Mouse (Mus musculus) hindbrain, embryonic 11.5 days (tissue): Measurements from ENCODE around the gene Borcs6. TPM values are rescaled to one million over a fixed set of nuclear protein-coding genes. Genes with fewer than 3 reads are reported as not detected.
A peak's percentile ranks its signal among the peaks of the same experiment; 100 is the strongest.

Experiments used
- ATAC-seq: fragments of 200-750 bp; cut with Nextera tagmentation; 2 replicates; pipeline ENCODE4 v1.8.0; 2017; ENCODE audit warnings: mild to moderate bottlenecking, moderate TSS enrichment, moderate library complexity; ENCODE audit not compliant: low FRiP score
- DNase-seq: peaks from one replicate; pipeline ENCODE4 v3.0.0-alpha.2; 2015; ENCODE audit warnings: low spot score
- H3K27ac ChIP-seq: fragments of 300-500 bp; sonication (generic); 2 replicates; pipeline ENCODE4 v1.5.1; 2014; ENCODE audit warnings: mild to moderate bottlenecking, low read depth, low read length
- H3K27me3 ChIP-seq: fragments of 300-500 bp; sonication (generic); 2 replicates; pipeline ENCODE4 v1.6.1; 2014; ENCODE audit warnings: mild to moderate bottlenecking, low read length, moderate library complexity, mixed read lengths; ENCODE audit not compliant: control insufficient read depth, insufficient read depth
- H3K36me3 ChIP-seq: fragments of 300-500 bp; sonication (generic); 2 replicates; pipeline ENCODE4 v1.6.1; 2014; ENCODE audit warnings: mild to moderate bottlenecking, low read length, moderate library complexity, mixed read lengths; ENCODE audit not compliant: control insufficient read depth, insufficient read depth
- H3K4me1 ChIP-seq: fragments of 300-500 bp; sonication (generic); replicated peaks from 2 replicates; pipeline ENCODE4 v1.6.1; 2014; ENCODE audit warnings: low read length, mixed read lengths; ENCODE audit not compliant: control insufficient read depth, insufficient read depth
- H3K4me2 ChIP-seq: fragments of 300-500 bp; sonication (generic); replicated peaks from 2 replicates; pipeline ENCODE4 v1.6.1; 2014; ENCODE audit warnings: mild to moderate bottlenecking, low read depth, low read length
- H3K4me3 ChIP-seq: fragments of 300-500 bp; sonication (generic); 2 replicates; pipeline ENCODE4 v1.5.1; 2014; ENCODE audit warnings: low read depth, low read length
- H3K9ac ChIP-seq: fragments of 300-500 bp; sonication (generic); 2 replicates; pipeline ENCODE4 v1.6.1; 2014; ENCODE audit warnings: low read depth, low read length
- H3K9me3 ChIP-seq: fragments of 300-500 bp; sonication (generic); 2 replicates; pipeline ENCODE4 v1.6.1; 2016; ENCODE audit warnings: low read length; ENCODE audit not compliant: control insufficient read depth
- WGBS: fragments of 180-500 bp; shearing (Covaris S2); extraction: QIAGEN DNeasy Blood & Tissue Kit; methylation state at CpG from one replicate; pipeline ENCODE4 v1.1.7; 2014; 5-methylcytosine and 5-hydroxymethylcytosine counted together
- polyA plus RNA-seq: library from polyadenylated mRNA; unstranded; fragments of >200 nt; fragmentation: Nextera tagmentation; extraction: Ambion mirVana; gene quantifications from 2 replicates; pipeline ENCODE4 v1.2.1, GENCODE M21; 2014

Borcs6 gene
- polyA plus RNA-seq, 1 experiment from 2014 or later, result 9.8 TPM

DNA sequence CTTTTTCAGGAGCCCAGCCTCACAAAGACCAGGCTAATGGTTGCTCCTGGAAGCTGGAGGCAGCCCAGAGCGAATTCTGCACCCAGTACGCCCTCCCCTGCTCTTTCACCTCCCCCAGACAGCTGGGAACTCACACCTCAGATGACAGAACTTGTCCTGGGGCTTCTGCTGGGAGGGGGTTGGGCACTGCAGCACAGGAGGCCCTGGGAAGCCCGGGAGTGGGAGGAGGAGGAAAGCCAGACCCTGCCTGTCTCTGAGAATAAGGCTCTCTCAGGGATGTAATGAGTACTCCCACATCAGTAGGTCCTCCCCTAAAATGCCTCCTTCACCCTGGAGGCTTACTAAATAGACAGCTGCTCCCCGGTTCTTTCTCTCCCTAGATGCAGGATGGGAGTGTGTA is 27.6 kb downstream of the Borcs6 start:
- WGBS, result 29% methylated on average over 4 of the region's 4 CpGs
- Histone ChIP-seq H3K9ac (no peak overlapping the region), H3K4me3 (no peak overlapping the region), H3K9me3 (no peaks in the 10 kb centered on the region), H3K4me1 (peaks cover 13% of the 10 kb centered on the region), H3K27ac (peak overlapping the region; percentile 52; the same call in 1 of the 2 replicates), H3K36me3 (no peaks in the 10 kb centered on the region), H3K27me3 (no peaks in the 10 kb centered on the region), H3K4me2 (no peak overlapping the region)
- no peak for ATAC-seq
- no peak for DNase-seq

GRCm38 (mm10) chr11:69087597-69087996 is 28.1 kb downstream of the Borcs6 start:
- peaks cover 13% of the 10 kb centered on the region for H3K4me1 ChIP-seq
- no peak overlapping the region for H3K4me3 ChIP-seq
- ATAC-seq (no peak), DNase-seq (no peak)
- H3K9me3 ChIP-seq, result no peaks in the 10 kb centered on the region
- WGBS, result 74% methylated on average over 2 of the region's 2 CpGs
- H3K27ac ChIP-seq, result peak overlapping the region; percentile 52
- no peaks in the 10 kb centered on the region for H3K27me3 ChIP-seq
- H3K4me2 ChIP-seq, result no peak overlapping the region; the same call in 1 of the 2 replicates
- 0 out of 2 replicates have a peak, but pooled peaks cover 1% of the 10 kb centered on the region for H3K36me3 ChIP-seq
- H3K9ac ChIP-seq, result peak overlapping the region; percentile 89; the same call in 1 of the 2 replicates

GRCm38 (mm10) chr11:69088103-69088855 is 28.8 kb downstream of the Borcs6 start, which contains the start of gene Vamp2:
Gene Vamp2 (plus strand): TSS chr11:69088490.
- H3K9ac ChIP-seq, result peak within 1 kb of the TSS; percentile 89
- DNase-seq, result peak; percentile 98
- 0 out of 2 replicates have a peak, but pooled peaks cover 3% of the 10 kb centered on the region for H3K36me3 ChIP-seq
- peak within 1 kb of the TSS; percentile 92 for H3K4me2 ChIP-seq
- no peaks in the 10 kb centered on the region for H3K9me3 ChIP-seq
- WGBS, result under 1% methylated on average over 60 of the region's 67 CpGs
- peak; percentile 86 for ATAC-seq
- peak within 1 kb of the TSS; percentile 86 for H3K27ac ChIP-seq
- no peaks in the 10 kb centered on the region for H3K27me3 ChIP-seq
- peak within 1 kb of the TSS; percentile 81 for H3K4me3 ChIP-seq
- H3K4me1 ChIP-seq, result peaks cover 13% of the 10 kb centered on the region

- Histone ChIP-seq H3K9me3 (no peaks in the 10 kb centered on the region), H3K9ac (peak overlapping the region; percentile 89), H3K4me1 (peaks cover 13% of the 10 kb centered on the region), H3K4me3 (peak overlapping the region; percentile 81), H3K27me3 (no peaks in the 10 kb centered on the region), H3K36me3 (0 out of 2 replicates have a peak, but pooled peaks cover 3% of the 10 kb centered on the region), H3K27ac (peak overlapping the region; percentile 86), H3K4me2 (peak overlapping the region; percentile 92)
- ATAC-seq (peak; percentile 18; the same call in 1 of the 2 replicates), DNase-seq (no peak)
- 12% methylated on average over 25 of the region's 25 CpGs for WGBS
Measured at GRCm38 (mm10) chr11:69088856-69089615, 29.5 kb downstream of the Borcs6 start.

- H3K36me3 ChIP-seq, result 0 out of 2 replicates have a peak, but pooled peaks cover 3% of the 10 kb centered on the region
- no peaks in the 10 kb centered on the region for H3K9me3 ChIP-seq
- H3K27me3 ChIP-seq, result no peaks in the 10 kb centered on the region
- H3K4me1 ChIP-seq, result peaks cover 13% of the 10 kb centered on the region
- H3K4me3 ChIP-seq, result peak overlapping the region; percentile 81
- WGBS, result 92% methylated on average over 12 of the region's 12 CpGs
- ATAC-seq (no peak), DNase-seq (no peak)
- H3K9ac ChIP-seq, result peak overlapping the region; percentile 89; the same call in 1 of the 2 replicates
- no peak overlapping the region for H3K27ac ChIP-seq
- H3K4me2 ChIP-seq, result peak overlapping the region; percentile 92
Measured at GRCm38 (mm10) chr11:69089616-69090290, 30.2 kb downstream of the Borcs6 start.

- no peak overlapping the region for H3K4me3 ChIP-seq
Measured at GRCm38 (mm10) chr11:69090367-69090766, 30.9 kb downstream of the Borcs6 start.

DNA sequence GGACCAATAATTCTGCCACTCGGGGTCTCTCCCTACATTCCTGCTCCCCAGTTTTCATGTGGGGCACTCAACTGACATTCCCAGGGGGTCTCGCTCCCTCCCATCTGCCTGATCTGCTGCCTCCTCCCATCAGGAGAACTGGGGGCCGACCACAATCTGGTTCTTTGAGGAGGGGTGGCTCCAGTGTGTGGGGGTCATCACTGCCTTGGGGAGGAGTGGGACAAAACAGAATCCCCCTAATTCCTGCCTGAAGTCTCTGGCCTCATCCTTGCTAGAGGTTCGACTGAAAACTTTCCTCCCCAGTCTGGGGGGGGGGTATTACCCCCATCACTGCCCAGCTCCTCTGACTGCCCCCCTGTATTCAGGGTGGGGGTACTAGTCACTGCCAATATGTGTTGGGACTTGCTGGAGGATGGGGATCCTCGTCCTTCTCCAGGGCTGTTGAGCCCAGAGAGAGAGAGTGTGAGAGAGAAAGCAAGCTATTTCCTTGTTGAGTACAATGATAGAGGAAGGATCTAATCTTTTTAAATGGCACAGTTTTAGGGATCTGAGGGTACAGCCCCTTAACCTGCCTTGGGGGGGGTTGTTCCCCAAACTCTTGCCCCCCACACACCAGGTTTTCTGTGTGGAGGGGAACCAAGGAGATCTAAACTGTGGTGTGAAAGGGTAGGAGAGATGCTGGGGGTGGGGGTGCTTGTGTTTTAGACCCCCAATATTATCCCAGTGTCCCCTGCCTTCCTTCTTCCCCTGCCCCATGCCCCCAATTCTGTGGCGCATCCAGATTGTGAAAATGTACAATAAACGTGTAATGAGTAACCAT is 32.3 kb downstream of the Borcs6 start:
- no peaks in the 10 kb centered on the region for H3K27me3 ChIP-seq
- H3K9me3 ChIP-seq, result no peaks in the 10 kb centered on the region
- H3K4me2 ChIP-seq, result no peak overlapping the region
- DNase-seq, result no peak
- no peak overlapping the region for H3K4me3 ChIP-seq
- H3K4me1 ChIP-seq, result peaks cover 17% of the 10 kb centered on the region
- WGBS, result 69% methylated on average over 7 of the region's 7 CpGs
- H3K9ac ChIP-seq, result no peak overlapping the region
- no peak overlapping the region for H3K27ac ChIP-seq
- no peak for ATAC-seq
- 0 out of 2 replicates have a peak, but pooled peaks cover 3% of the 10 kb centered on the region for H3K36me3 ChIP-seq

More at GRCm38 (mm10) chr11:69090367-69090766, 30.9 kb downstream of the Borcs6 start:
- H3K9me3 ChIP-seq, result no peaks in the 10 kb centered on the region
- no peak overlapping the region for H3K4me2 ChIP-seq
- no peak for DNase-seq
- H3K36me3 ChIP-seq, result 0 out of 2 replicates have a peak, but pooled peaks cover 3% of the 10 kb centered on the region
- H3K4me1 ChIP-seq, result peaks cover 13% of the 10 kb centered on the region
- no peaks in the 10 kb centered on the region for H3K27me3 ChIP-seq
- H3K27ac ChIP-seq, result no peak overlapping the region
- 80% methylated on average over 6 of the region's 6 CpGs for WGBS
- H3K9ac ChIP-seq, result 0 out of 2 replicates have a peak overlapping the region, but pooled peaks have one; percentile 7
- no peak for ATAC-seq
